Mouse (Mus musculus): ENCODE results near the gene Coro7. TPM values are rescaled to one million over a fixed set of nuclear protein-coding genes. Genes with fewer than 3 reads are reported as not detected.

The Coro7 gene
- polyA plus RNA-seq, 1 experiment from 2014 or later = 13.1 TPM

- DNase-seq (ENCODE audit: low spot score) = no peak
- Histone ChIP-seq H3K27me3 (ENCODE audit: control insufficient read depth, insufficient read depth, low read length) (no peaks in the 10 kb centered on the region), H3K9ac (ENCODE audit: low read length) (0 out of 2 replicates have a peak overlapping the region, but pooled peaks have one; percentile 5), H3K27ac (replicated peaks; ENCODE audit: low read depth, low read length) (peak overlapping the region; percentile 97), H3K36me3 (ENCODE audit: control insufficient read depth, insufficient read depth, low read length) (peaks cover 7% of the 10 kb centered on the region; the same call in 1 of the 2 replicates), H3K4me3 (ENCODE audit: low read depth, low read length) (no peak overlapping the region), H3K4me2 (ENCODE audit: low read depth, severe bottlenecking) (no peak overlapping the region), H3K4me1 (ENCODE audit: control insufficient read depth, insufficient read depth, low read length) (peaks cover 78% of the 10 kb centered on the region), H3K9me3 (ENCODE audit: control insufficient read depth, low read length) (no peaks in the 10 kb centered on the region)
- WGBS = 28% methylated on average over 11 of the region's 11 CpGs
- ATAC-seq (ENCODE audit: insufficient number of reproducible peaks, low FRiP score, low TSS enrichment, low read depth) = no peak
These were observed 23.6 kb downstream of the Coro7 start for GRCm38 (mm10) chr16:4655764-4656570.

GRCm38 (mm10) chr16:4655251-4655734 is 24.3 kb downstream of the Coro7 start:
- WGBS = 68% methylated on average over 4 of the region's 4 CpGs
- Histone ChIP-seq H3K27me3 (ENCODE audit: control insufficient read depth, insufficient read depth, low read length) (no peaks in the 10 kb centered on the region), H3K4me3 (ENCODE audit: low read depth, low read length) (no peak overlapping the region), H3K4me2 (ENCODE audit: low read depth, severe bottlenecking) (no peak overlapping the region), H3K36me3 (ENCODE audit: control insufficient read depth, insufficient read depth, low read length) (peaks cover 5% of the 10 kb centered on the region; the same call in 1 of the 2 replicates), H3K27ac (replicated peaks; ENCODE audit: low read depth, low read length) (peak overlapping the region; percentile 97), H3K9me3 (ENCODE audit: control insufficient read depth, low read length) (no peaks in the 10 kb centered on the region), H3K4me1 (ENCODE audit: control insufficient read depth, insufficient read depth, low read length) (peaks cover 84% of the 10 kb centered on the region), H3K9ac (ENCODE audit: low read length) (no peak overlapping the region)
- DNase-seq (ENCODE audit: low spot score) (no peak), ATAC-seq (ENCODE audit: insufficient number of reproducible peaks, low FRiP score, low TSS enrichment, low read depth) (no peak)

DNA sequence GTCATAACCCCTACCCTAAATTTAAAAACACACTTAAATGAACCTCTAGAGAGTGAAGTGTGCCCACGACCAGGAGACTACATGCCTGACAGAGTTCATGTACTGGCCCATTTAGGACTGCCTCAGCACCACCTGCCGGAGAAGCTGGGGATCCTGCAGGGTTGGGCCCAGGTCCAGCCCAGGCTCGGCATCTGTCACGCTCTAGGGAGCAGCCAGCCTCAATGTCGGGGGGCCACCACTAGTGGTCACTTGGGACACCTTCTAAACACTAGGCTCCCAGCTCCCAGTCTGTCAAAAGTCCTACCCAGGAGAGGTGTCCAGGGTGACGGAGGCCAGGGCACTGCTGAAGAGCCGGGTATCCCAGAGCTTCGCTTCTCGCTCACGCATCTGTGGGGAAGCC is 24.9 kb downstream of the Coro7 start:
- Histone ChIP-seq H3K9ac (ENCODE audit: low read length) (no peak overlapping the region), H3K4me1 (ENCODE audit: control insufficient read depth, insufficient read depth, low read length) (peaks cover 87% of the 10 kb centered on the region), H3K9me3 (ENCODE audit: control insufficient read depth, low read length) (no peaks in the 10 kb centered on the region), H3K4me2 (ENCODE audit: low read depth, severe bottlenecking) (no peak overlapping the region), H3K4me3 (ENCODE audit: low read depth, low read length) (no peak overlapping the region), H3K27me3 (ENCODE audit: control insufficient read depth, insufficient read depth, low read length) (no peaks in the 10 kb centered on the region), H3K36me3 (ENCODE audit: control insufficient read depth, insufficient read depth, low read length) (peaks cover 9% of the 10 kb centered on the region; the same call in 1 of the 2 replicates), H3K27ac (replicated peaks; ENCODE audit: low read depth, low read length) (peak overlapping the region; percentile 62; the same call in 1 of the 2 replicates)
- ATAC-seq (ENCODE audit: insufficient number of reproducible peaks, low FRiP score, low TSS enrichment, low read depth) = no peak
- 81% methylated on average over 10 of the region's 10 CpGs for WGBS
- DNase-seq (ENCODE audit: low spot score) = no peak

DNA sequence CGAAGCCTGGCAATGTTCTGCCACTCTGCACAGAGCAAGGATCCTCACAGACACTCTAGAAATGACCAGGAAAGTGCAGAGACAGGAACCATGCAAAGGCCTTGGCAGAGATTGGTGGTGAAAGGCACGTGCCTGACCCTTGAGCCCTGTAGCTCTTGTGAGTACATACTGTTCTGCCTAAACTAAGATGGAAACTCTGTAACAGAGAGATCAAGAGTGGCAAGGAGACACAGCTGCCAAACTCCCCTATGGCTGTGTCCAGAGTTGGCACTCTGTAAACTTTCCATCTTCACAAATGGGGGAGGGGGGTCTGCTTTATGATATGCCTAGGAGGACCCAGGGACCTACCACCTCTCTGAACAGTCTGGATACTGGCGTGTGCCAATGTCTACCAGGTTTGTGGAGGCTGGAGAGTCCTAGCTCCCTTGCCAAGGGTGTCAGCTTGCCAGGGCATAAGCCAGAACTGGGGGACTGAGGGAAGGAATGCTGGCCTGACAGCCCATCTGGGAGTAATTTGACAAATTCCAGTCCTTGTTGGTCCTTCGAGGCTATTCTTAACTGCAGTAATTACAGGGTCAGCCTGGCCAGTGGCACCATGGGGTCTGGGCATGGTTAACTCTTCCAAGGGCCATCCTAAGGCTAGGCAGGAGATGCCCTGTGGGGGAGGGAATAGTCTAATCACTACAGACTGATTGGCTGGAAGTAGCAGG is 26.7 kb downstream of the Coro7 start:
- no peaks in the 10 kb centered on the region for H3K9me3 ChIP-seq (ENCODE audit: control insufficient read depth, low read length)
- no peak overlapping the region; the same call in 1 of the 2 replicates for H3K4me2 ChIP-seq (ENCODE audit: low read depth, severe bottlenecking)
- peaks cover 84% of the 10 kb centered on the region for H3K4me1 ChIP-seq (ENCODE audit: control insufficient read depth, insufficient read depth, low read length)
- H3K36me3 ChIP-seq (ENCODE audit: control insufficient read depth, insufficient read depth, low read length) = peaks cover 23% of the 10 kb centered on the region; the same call in 1 of the 2 replicates
- ATAC-seq (ENCODE audit: insufficient number of reproducible peaks, low FRiP score, low TSS enrichment, low read depth) (no peak), DNase-seq (ENCODE audit: low spot score) (peak; percentile 56)
- peak overlapping the region; percentile 92 for H3K27ac ChIP-seq (replicated peaks; ENCODE audit: low read depth, low read length)
- no peak overlapping the region for H3K4me3 ChIP-seq (ENCODE audit: low read depth, low read length)
- 48% methylated on average over 4 of the region's 4 CpGs for WGBS
- H3K9ac ChIP-seq (ENCODE audit: low read length) = 0 out of 2 replicates have a peak overlapping the region, but pooled peaks have one; percentile 32
- no peaks in the 10 kb centered on the region for H3K27me3 ChIP-seq (ENCODE audit: control insufficient read depth, insufficient read depth, low read length)

GRCm38 (mm10) chr16:4651624-4652023 is 28.0 kb downstream of the Coro7 start:
- peak overlapping the region; percentile 21; the same call in 1 of the 2 replicates for H3K4me2 ChIP-seq (ENCODE audit: low read depth, severe bottlenecking)
- peaks cover 25% of the 10 kb centered on the region for H3K36me3 ChIP-seq (ENCODE audit: control insufficient read depth, insufficient read depth, low read length)
- 23% methylated on average over 7 of the region's 7 CpGs for WGBS
- peaks cover 86% of the 10 kb centered on the region for H3K4me1 ChIP-seq (ENCODE audit: control insufficient read depth, insufficient read depth, low read length)
- H3K27me3 ChIP-seq (ENCODE audit: control insufficient read depth, insufficient read depth, low read length) = no peaks in the 10 kb centered on the region
- peak; percentile 91 for DNase-seq (ENCODE audit: low spot score)
- no peaks in the 10 kb centered on the region for H3K9me3 ChIP-seq (ENCODE audit: control insufficient read depth, low read length)
- H3K27ac ChIP-seq (replicated peaks; ENCODE audit: low read depth, low read length) = peak overlapping the region; percentile 92
- H3K9ac ChIP-seq (ENCODE audit: low read length) = peak overlapping the region; percentile 40; the same call in 1 of the 2 replicates
- peak; percentile 89 for ATAC-seq (ENCODE audit: insufficient number of reproducible peaks, low FRiP score, low TSS enrichment, low read depth)
- no peak overlapping the region for H3K4me3 ChIP-seq (ENCODE audit: low read depth, low read length)

DNA sequence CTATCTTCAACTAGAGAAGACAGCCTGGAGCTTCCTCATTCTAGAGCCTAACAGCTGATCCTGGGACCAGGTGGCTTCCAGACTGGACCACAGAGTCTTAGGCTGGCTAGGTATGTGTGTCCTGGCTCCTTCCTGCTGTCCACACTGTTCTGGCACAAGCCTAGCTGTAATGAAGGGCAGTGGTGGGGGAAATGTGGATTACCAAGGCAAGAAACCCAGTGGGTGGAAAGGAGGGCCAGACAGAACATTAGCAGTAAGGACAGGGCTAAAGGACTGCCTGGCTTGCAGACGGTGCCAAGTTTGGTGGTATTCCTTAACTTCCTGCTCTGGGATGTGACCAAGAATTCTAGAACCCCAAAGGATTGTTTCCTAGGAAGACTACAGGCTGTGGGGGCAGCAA is 28.5 kb downstream of the Coro7 start:
- Histone ChIP-seq H3K36me3 (ENCODE audit: control insufficient read depth, insufficient read depth, low read length) (peaks cover 27% of the 10 kb centered on the region), H3K9me3 (ENCODE audit: control insufficient read depth, low read length) (no peaks in the 10 kb centered on the region), H3K4me2 (ENCODE audit: low read depth, severe bottlenecking) (no peak overlapping the region), H3K4me3 (ENCODE audit: low read depth, low read length) (no peak overlapping the region), H3K9ac (ENCODE audit: low read length) (peak overlapping the region; percentile 40; the same call in 1 of the 2 replicates), H3K27ac (replicated peaks; ENCODE audit: low read depth, low read length) (peak overlapping the region; percentile 92), H3K27me3 (ENCODE audit: control insufficient read depth, insufficient read depth, low read length) (no peaks in the 10 kb centered on the region), H3K4me1 (ENCODE audit: control insufficient read depth, insufficient read depth, low read length) (peaks cover 86% of the 10 kb centered on the region)
- no peak for DNase-seq (ENCODE audit: low spot score)
- ATAC-seq (ENCODE audit: insufficient number of reproducible peaks, low FRiP score, low TSS enrichment, low read depth) = no peak
- WGBS = 50% methylated on average over 1 of the region's 1 CpGs

- Histone ChIP-seq H3K4me3 (ENCODE audit: low read depth, low read length) (no peak overlapping the region), H3K27me3 (ENCODE audit: control insufficient read depth, insufficient read depth, low read length) (no peaks in the 10 kb centered on the region), H3K36me3 (ENCODE audit: control insufficient read depth, insufficient read depth, low read length) (peaks cover 30% of the 10 kb centered on the region), H3K27ac (replicated peaks; ENCODE audit: low read depth, low read length) (peak overlapping the region; percentile 10; the same call in 1 of the 2 replicates), H3K9me3 (ENCODE audit: control insufficient read depth, low read length) (no peaks in the 10 kb centered on the region), H3K4me1 (ENCODE audit: control insufficient read depth, insufficient read depth, low read length) (peaks cover 84% of the 10 kb centered on the region), H3K9ac (ENCODE audit: low read length) (no peak overlapping the region), H3K4me2 (ENCODE audit: low read depth, severe bottlenecking) (no peak overlapping the region)
- 75% methylated on average over 3 of the region's 3 CpGs for WGBS
- no peak for DNase-seq (ENCODE audit: low spot score)
- no peak for ATAC-seq (ENCODE audit: insufficient number of reproducible peaks, low FRiP score, low TSS enrichment, low read depth)
These were observed 29.4 kb downstream of the Coro7 start for GRCm38 (mm10) chr16:4650161-4650560.

GRCm38 (mm10) chr16:4649692-4650091 is 29.9 kb downstream of the Coro7 start:
- WGBS = 88% methylated on average over 11 of the region's 11 CpGs
- H3K36me3 ChIP-seq (ENCODE audit: control insufficient read depth, insufficient read depth, low read length) = peaks cover 28% of the 10 kb centered on the region
- no peak overlapping the region for H3K9ac ChIP-seq (ENCODE audit: low read length)

More at GRCm38 (mm10) chr16:4649692-4650091, 29.9 kb downstream of the Coro7 start:
- Histone ChIP-seq H3K4me3 (ENCODE audit: low read depth, low read length) (no peak overlapping the region), H3K9me3 (ENCODE audit: control insufficient read depth, low read length) (no peaks in the 10 kb centered on the region), H3K4me1 (ENCODE audit: control insufficient read depth, insufficient read depth, low read length) (peaks cover 81% of the 10 kb centered on the region), H3K27me3 (ENCODE audit: control insufficient read depth, insufficient read depth, low read length) (no peaks in the 10 kb centered on the region), H3K4me2 (ENCODE audit: low read depth, severe bottlenecking) (no peak overlapping the region), H3K27ac (replicated peaks; ENCODE audit: low read depth, low read length) (no peak overlapping the region; the same call in 1 of the 2 replicates)
- ATAC-seq (ENCODE audit: insufficient number of reproducible peaks, low FRiP score, low TSS enrichment, low read depth) (no peak), DNase-seq (ENCODE audit: low spot score) (no peak)

Data from limb, embryonic 11.5 days (tissue).